Mouse (Mus musculus) myocyte (in vitro differentiated cells): ENCODE measurements around the gene Hoxd10. TPM values are rescaled to one million over a fixed set of nuclear protein-coding genes. Genes with fewer than 3 reads are reported as not detected.

Experiments
- H3K27me3 ChIP-seq: one replicate; pipeline ENCODE4 v1.6.1; 2011; ENCODE audit not compliant: control insufficient read depth, insufficient read depth, insufficient read length
- H3K36me3 ChIP-seq: one replicate; pipeline ENCODE4 v1.6.1; 2011; ENCODE audit not compliant: control insufficient read depth, insufficient read depth
- H3K4me2 ChIP-seq: one replicate; pipeline ENCODE4 v1.6.1; 2011; ENCODE audit warnings: low read depth, control low read depth
- H3K4me3 ChIP-seq: one replicate; pipeline ENCODE4 v1.5.1; 2011; ENCODE audit warnings: mild to moderate bottlenecking, control low read depth, moderate library complexity
- H3K79me2 ChIP-seq: one replicate; pipeline ENCODE4 v1.6.1; 2011; ENCODE audit not compliant: control insufficient read depth, insufficient read depth
- H3ac ChIP-seq: one replicate; pipeline ENCODE4 v1.6.1; 2011; ENCODE audit not compliant: control insufficient read depth, insufficient read length
- CEBPB ChIP-seq: IDR thresholded peaks from 2 replicates; pipeline ENCODE4 v1.6.1; 2011; ENCODE audit warnings: mild to moderate bottlenecking, moderate library complexity; ENCODE audit not compliant: poor library complexity, insufficient read depth, severe bottlenecking
- E2F4 ChIP-seq: IDR thresholded peaks from one replicate; pipeline ENCODE4 v1.6.1; 2011; ENCODE audit warnings: mild to moderate bottlenecking, control low read depth, moderate library complexity; ENCODE audit not compliant: insufficient read depth
- MAX ChIP-seq: IDR thresholded peaks from one replicate; pipeline ENCODE4 v1.6.1; 2011; ENCODE audit warnings: low read depth, mild to moderate bottlenecking, control low read depth
- MYOD1 ChIP-seq, 3 experiments: IDR thresholded peaks; one replicate each; pipeline ENCODE4 v1.6.1; 2011; ENCODE audit warnings: control low read depth in 2 of 3, low read depth in 2 of 3, mild to moderate bottlenecking in 2 of 3, moderate library complexity in 1 of 3; ENCODE audit not compliant: insufficient read length in 2 of 3, control insufficient read depth in 1 of 3
- MYOG ChIP-seq, 3 experiments: IDR thresholded peaks; one replicate each; pipeline ENCODE4 v1.6.1; 2011; ENCODE audit warnings: control low read depth in 2 of 3, low read depth in 2 of 3, mild to moderate bottlenecking in 2 of 3; ENCODE audit not compliant: insufficient read length in 2 of 3, control insufficient read depth in 1 of 3, insufficient read depth in 1 of 3
- POLR2A ChIP-seq: IDR thresholded peaks from one replicate; pipeline ENCODE4 v1.6.1; 2011; ENCODE audit warnings: low read depth, mild to moderate bottlenecking, control low read depth, moderate library complexity; ENCODE audit not compliant: insufficient read length
- POLR2AphosphoS2 ChIP-seq: IDR thresholded peaks from one replicate; pipeline ENCODE4 v1.6.1; 2011; ENCODE audit warnings: low read depth, control low read depth; ENCODE audit not compliant: insufficient read length
- REST ChIP-seq: IDR thresholded peaks from one replicate; pipeline ENCODE4 v1.6.1; 2011; ENCODE audit warnings: mild to moderate bottlenecking, control low read depth, moderate library complexity; ENCODE audit not compliant: insufficient read depth, insufficient read length
- SRF ChIP-seq: IDR thresholded peaks from one replicate; pipeline ENCODE4 v1.6.1; 2011; ENCODE audit warnings: low read depth; ENCODE audit not compliant: control insufficient read depth, insufficient read length
- TCF12 ChIP-seq: IDR thresholded peaks from one replicate; pipeline ENCODE4 v1.6.1; 2011; ENCODE audit warnings: mild to moderate bottlenecking, control low read depth; ENCODE audit not compliant: poor library complexity, insufficient read depth, severe bottlenecking
- TCF3 ChIP-seq: IDR thresholded peaks from one replicate; pipeline ENCODE4 v1.6.1; 2011; ENCODE audit warnings: low read depth, control low read depth; ENCODE audit not compliant: insufficient read length
- USF1 ChIP-seq: IDR thresholded peaks from one replicate; pipeline ENCODE4 v1.6.1; 2011; ENCODE audit warnings: low read depth, mild to moderate bottlenecking, control low read depth, moderate library complexity
- polyA plus RNA-seq: library from polyadenylated mRNA; unstranded; fragments of >200 nt; fragmentation: generic; extraction: Trizol; gene quantifications from one replicate; pipeline ENCODE4 v1.2.1, GENCODE M21; 2012; ENCODE audit warnings: missing spikeins

Hoxd10 gene
- polyA plus RNA-seq, 1 experiment: not detected

GRCm38 (mm10) chr2:74727640-74728302, 36.0 kb downstream of the Hoxd10 start:
- Histone ChIP-seq H3K4me2 (no peak overlapping the region), H3K36me3 (no peaks in the 10 kb centered on the region), H3K4me3 (no peak overlapping the region), H3K27me3 (peaks cover 64% of the 10 kb centered on the region), H3K79me2 (no peaks in the 10 kb centered on the region), H3ac (no peak overlapping the region)
- TF ChIP-seq TCF3: no peak
- no peak for TF ChIP-seq SRF
- no peak for TF ChIP-seq MYOG (IDR thresholded peaks at IDR 0.05; ENCODE audit: control insufficient read depth in 1 of 3, insufficient read depth in 1 of 3, insufficient read length in 2 of 3, low read depth in 2 of 3)
- no peak for TF ChIP-seq TCF12
- TF ChIP-seq POLR2AphosphoS2: no peak
- TF ChIP-seq MYOD1 (IDR thresholded peaks at IDR 0.05; ENCODE audit: control insufficient read depth in 1 of 3, insufficient read length in 2 of 3, low read depth in 2 of 3): no peak
- no peak for TF ChIP-seq REST
- no peak for TF ChIP-seq CEBPB
- TF ChIP-seq USF1: no peak
- no peak for TF ChIP-seq POLR2A

GRCm38 (mm10) chr2:74728303-74728680, 36.6 kb downstream of the Hoxd10 start:
- no peak overlapping the region for H3K4me2 ChIP-seq
- TF ChIP-seq POLR2A: no peak
- no peak for TF ChIP-seq CEBPB
- no peak for TF ChIP-seq SRF
- no peak for TF ChIP-seq MAX
- TF ChIP-seq USF1: no peak
- no peak for TF ChIP-seq REST
- no peak for TF ChIP-seq E2F4
- TF ChIP-seq MYOG (IDR thresholded peaks at IDR 0.05; ENCODE audit: control insufficient read depth in 1 of 3, insufficient read depth in 1 of 3, insufficient read length in 2 of 3, low read depth in 2 of 3): no peak
- no peak for TF ChIP-seq POLR2AphosphoS2
- TF ChIP-seq TCF3: no peak
- no peak for TF ChIP-seq MYOD1 (IDR thresholded peaks at IDR 0.05; ENCODE audit: control insufficient read depth in 1 of 3, insufficient read length in 2 of 3, low read depth in 2 of 3)
- TF ChIP-seq TCF12: no peak
- H3ac ChIP-seq: no peak overlapping the region
- H3K79me2 ChIP-seq: no peaks in the 10 kb centered on the region
- H3K36me3 ChIP-seq: no peaks in the 10 kb centered on the region
- H3K27me3 ChIP-seq: peaks cover 63% of the 10 kb centered on the region
- H3K4me3 ChIP-seq: no peak overlapping the region

- TF ChIP-seq SRF (no peak), E2F4 (no peak), TCF3 (no peak), MAX (no peak), MYOD1 (IDR thresholded peaks at IDR 0.05; ENCODE audit: control insufficient read depth in 1 of 3, insufficient read length in 2 of 3, low read depth in 2 of 3) (no peak), MYOG (IDR thresholded peaks at IDR 0.05; ENCODE audit: control insufficient read depth in 1 of 3, insufficient read depth in 1 of 3, insufficient read length in 2 of 3, low read depth in 2 of 3) (no peak), POLR2A (no peak), CEBPB (no peak), POLR2AphosphoS2 (no peak), USF1 (no peak), TCF12 (no peak), REST (no peak)
- H3K27me3 ChIP-seq: peaks cover 64% of the 10 kb centered on the region
- H3K79me2 ChIP-seq: no peaks in the 10 kb centered on the region
Measured at GRCm38 (mm10) chr2:74730331-74730730, 38.6 kb downstream of the Hoxd10 start.

GRCm38 (mm10) chr2:74731055-74731454, 39.3 kb downstream of the Hoxd10 start:
- no peak for TF ChIP-seq TCF3
- TF ChIP-seq MAX: no peak
- TF ChIP-seq USF1: no peak
- no peak for TF ChIP-seq POLR2AphosphoS2
- TF ChIP-seq REST: no peak
- TF ChIP-seq POLR2A: no peak
- no peak for TF ChIP-seq SRF
- TF ChIP-seq CEBPB: no peak
- no peak for TF ChIP-seq E2F4
- no peak for TF ChIP-seq TCF12
- no peak for TF ChIP-seq MYOG (IDR thresholded peaks at IDR 0.05; ENCODE audit: control insufficient read depth in 1 of 3, insufficient read depth in 1 of 3, insufficient read length in 2 of 3, low read depth in 2 of 3)
- no peak for TF ChIP-seq MYOD1 (IDR thresholded peaks at IDR 0.05; ENCODE audit: control insufficient read depth in 1 of 3, insufficient read length in 2 of 3, low read depth in 2 of 3)
- H3ac ChIP-seq: no peak overlapping the region
- H3K27me3 ChIP-seq: peaks cover 64% of the 10 kb centered on the region
- no peak overlapping the region for H3K4me3 ChIP-seq
- no peak overlapping the region for H3K4me2 ChIP-seq
- no peaks in the 10 kb centered on the region for H3K79me2 ChIP-seq
- no peaks in the 10 kb centered on the region for H3K36me3 ChIP-seq

More at GRCm38 (mm10) chr2:74730331-74730730, 38.6 kb downstream of the Hoxd10 start:
- no peak overlapping the region for H3ac ChIP-seq
- H3K36me3 ChIP-seq: no peaks in the 10 kb centered on the region
- H3K4me3 ChIP-seq: no peak overlapping the region
- H3K4me2 ChIP-seq: no peak overlapping the region
